Mouse (Mus musculus): ENCODE data around the gene Abcc6. TPM values are rescaled to one million over a fixed set of nuclear protein-coding genes. Genes with fewer than 3 reads are reported as not detected.

Abcc6 gene
- total RNA-seq (2021), result 1 to 10 TPM; 5.2 to 5.9 TPM
- long read RNA-seq, experiment 1, full-length matches to known transcripts, result 1 of 6 reads
- long read RNA-seq, experiment 1, partial matches to known transcripts, result 0 of 6 reads
- long read RNA-seq, experiment 1, other reads (novel, unspliced or antisense), result 5 of 6 reads
- long read RNA-seq, experiment 2, partial matches to known transcripts, result 0 of 1 reads
- long read RNA-seq, experiment 2, other reads (novel, unspliced or antisense), result 1 of 1 reads

DNA sequence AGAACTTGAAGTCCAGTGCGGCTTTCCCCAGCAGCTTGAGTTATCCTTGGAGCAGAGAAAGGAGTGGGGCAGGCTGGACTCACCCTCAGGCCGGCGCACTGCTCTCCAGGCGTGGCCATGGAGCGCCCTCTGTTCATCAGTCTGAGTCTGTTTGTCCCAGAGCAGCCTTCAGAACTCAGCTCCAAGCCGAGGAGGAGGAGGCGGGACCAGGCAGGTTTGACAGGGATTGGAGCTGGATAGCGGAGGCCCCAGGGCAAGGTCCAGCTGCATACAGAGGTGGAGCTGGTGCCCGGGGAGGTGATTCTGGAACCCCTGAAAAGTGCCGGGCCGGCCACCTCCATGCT, at the start of gene Abcc6:
Gene Abcc6 (minus strand): TSS at position 158 of the 344 bp plus-strand sequence.
- DNase-seq (ENCODE audit: low spot score in 2 of 2), result no peak
- intact Hi-C loops (cut with DNase I), result no loop called here

DNA sequence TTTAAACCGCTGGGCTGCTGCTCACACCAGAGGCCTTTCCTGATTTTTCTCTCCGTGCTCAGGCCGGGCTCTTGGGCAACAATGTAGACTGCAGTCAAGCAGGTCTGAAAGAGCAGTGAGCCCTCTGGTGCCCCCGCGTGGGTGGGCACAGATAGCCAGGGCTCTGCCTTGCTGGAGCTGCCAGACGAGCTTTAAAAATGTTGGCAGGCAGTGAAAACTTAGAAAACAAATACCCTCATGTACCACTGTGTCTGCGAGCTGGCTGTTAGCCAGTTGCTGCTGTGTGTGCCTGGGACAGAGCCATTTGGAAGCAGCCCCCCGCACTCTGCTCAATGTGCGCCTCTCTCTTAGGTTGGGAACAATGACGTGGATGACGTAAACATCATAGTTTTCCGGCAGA, 47.6 kb upstream of the Abcc6 start:
- intact Hi-C loops (cut with DNase I), result no loop called here
- DNase-seq (ENCODE audit: low spot score in 2 of 2), result no peak

DNA sequence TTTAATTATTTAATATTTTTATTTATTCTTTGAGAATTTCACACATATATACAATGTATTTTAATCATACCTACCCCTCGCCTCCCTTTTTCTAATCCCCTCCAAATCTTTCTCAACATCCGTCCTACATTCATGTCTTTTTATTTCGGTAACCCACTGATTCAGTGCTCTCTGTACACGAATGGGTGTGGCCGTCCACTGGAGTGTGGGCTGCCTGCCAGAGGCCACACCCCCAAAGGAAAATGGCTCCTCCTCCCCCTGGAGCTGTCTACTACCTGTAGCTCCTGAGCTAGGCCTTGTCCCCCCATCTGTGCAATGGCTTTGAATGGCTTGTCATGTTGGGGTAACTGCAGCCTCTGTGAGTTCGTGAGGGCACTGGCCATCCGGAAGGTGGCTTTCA, 46.7 kb upstream of the Abcc6 start:
- intact Hi-C loops (cut with DNase I), result no loop called here
- DNase-seq (ENCODE audit: low spot score in 2 of 2), result no peak

DNA sequence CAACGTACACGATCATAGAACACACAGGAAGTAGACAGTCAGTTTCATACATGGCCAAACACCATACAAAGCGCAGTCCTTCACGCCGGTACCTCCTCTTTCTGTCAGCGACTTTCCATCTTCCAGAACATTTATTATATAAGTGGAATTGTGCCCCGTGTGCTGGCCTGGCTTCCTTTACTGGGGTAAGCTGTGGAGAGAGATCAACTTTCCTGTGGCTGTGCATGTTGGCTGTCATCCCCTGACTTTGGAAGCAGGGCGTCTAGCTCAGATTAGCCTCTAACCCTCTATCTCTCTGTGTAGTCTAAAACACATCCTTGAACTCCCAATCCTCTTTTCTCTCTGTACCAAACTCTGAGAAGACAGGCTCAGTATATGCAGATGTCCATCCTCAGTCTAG, 38.7 kb upstream of the Abcc6 start:
- intact Hi-C loops (cut with DNase I), result no loop called here
- no peak for DNase-seq (ENCODE audit: low spot score in 2 of 2)

DNA sequence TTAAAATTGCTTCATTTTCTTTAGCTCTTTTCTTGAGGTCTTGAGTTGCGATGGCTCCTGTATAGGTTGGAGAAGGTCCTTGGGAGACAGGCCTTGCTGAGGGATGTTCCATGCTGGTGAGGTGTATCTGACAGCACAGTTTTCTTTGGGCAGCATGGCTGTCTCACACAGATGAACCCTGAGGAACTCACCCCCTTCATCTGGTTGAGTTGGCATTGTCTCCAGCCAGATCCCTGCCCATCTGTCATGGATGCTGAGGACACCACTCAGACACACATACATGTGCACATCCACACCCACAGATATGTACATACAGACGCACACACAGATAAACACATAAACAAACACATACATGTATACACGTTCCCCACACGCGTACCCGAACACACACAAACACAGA, 33.2 kb upstream of the Abcc6 start:
- no peak for DNase-seq (ENCODE audit: low spot score in 2 of 2)
- intact Hi-C loops (cut with DNase I), result no loop called here

DNA sequence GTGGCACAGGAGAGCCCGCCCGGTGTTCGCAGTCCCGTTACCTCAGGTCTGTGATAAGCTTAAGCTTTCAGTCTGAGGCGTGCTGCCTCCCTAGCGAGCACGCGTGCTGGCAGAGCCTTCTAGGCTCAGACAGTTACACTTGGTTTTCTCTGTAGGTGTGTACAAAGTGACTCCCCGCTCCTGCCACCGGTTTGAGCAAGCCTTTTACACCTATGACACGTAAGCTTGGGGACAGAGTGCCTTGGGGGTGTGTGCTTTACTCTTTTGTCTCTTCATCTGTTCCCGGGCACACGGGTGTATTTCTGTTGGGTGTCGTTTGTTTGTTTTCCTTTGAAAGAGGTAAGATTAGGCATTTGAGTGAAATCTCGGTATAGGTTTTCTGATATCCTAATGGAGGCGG, 31.5 kb upstream of the Abcc6 start:
- DNase-seq (ENCODE audit: low spot score in 2 of 2), result no peak
- intact Hi-C loops (cut with DNase I), result no loop called here

DNA sequence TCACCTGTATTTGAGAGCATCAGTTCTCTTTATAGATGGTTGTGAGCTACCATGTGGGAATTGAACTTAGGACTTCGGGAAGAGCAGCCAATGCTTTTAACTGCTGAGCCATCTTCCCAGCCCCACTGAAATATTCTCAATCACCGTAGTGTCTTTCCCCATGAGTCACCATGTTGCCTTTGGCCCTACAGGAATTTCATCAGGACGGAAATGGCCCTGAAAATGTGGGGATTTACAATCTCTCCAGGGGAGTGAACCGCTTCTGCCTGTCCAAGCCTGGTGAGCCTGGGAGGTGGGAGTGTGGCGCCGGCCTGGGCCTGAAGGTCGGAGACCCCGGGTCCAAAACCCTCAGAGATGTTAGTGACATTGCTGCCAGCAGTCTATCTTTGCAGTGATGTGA, 30.6 kb upstream of the Abcc6 start:
- intact Hi-C loops (cut with DNase I), result no loop called here
- no peak for DNase-seq (ENCODE audit: low spot score in 2 of 2)

DNA sequence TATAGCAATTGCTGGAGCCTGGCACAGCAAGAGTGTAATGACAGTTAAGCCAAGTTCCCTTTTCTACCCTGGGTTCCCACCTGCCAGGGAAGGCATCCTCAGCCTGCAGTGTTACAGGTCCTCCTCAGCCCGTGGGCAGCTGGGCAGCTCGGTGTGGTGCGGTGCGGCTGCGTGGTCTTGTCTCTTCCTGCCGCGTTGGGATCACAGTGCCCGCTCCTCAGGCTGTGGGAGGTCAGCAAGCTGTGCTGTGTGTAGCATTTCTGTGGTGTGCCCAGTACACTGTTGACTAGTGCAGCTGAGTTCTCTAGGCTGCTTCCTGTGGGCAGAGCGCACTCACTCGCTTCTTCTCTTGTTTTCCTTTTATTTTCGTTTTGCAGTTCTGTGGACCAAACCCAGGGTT, 28.8 kb upstream of the Abcc6 start:
- no peak for DNase-seq (ENCODE audit: low spot score in 2 of 2)
- intact Hi-C loops (cut with DNase I), result no loop called here

DNA sequence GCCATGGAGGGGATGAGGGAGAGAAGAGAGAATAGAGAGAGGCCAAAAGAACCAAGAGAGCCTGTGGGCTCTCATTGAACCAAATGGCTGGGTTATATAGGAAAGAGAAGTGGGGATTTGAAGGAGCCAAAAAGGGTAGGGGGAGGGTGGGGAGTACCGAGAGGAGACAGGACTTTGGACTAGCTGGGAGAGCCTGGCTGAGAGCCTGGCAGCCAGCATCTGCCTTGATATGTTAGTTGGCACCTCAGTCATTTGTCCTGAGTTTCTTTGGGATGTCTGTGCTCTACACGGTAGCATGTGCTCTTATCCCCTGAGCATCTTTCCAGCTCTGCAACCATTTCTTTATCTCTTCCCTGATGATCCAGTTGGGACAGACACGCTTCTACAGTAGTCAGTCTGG, 23.5 kb upstream of the Abcc6 start:
- intact Hi-C loops (cut with DNase I), result no loop called here
- DNase-seq (ENCODE audit: low spot score in 2 of 2), result no peak

DNA sequence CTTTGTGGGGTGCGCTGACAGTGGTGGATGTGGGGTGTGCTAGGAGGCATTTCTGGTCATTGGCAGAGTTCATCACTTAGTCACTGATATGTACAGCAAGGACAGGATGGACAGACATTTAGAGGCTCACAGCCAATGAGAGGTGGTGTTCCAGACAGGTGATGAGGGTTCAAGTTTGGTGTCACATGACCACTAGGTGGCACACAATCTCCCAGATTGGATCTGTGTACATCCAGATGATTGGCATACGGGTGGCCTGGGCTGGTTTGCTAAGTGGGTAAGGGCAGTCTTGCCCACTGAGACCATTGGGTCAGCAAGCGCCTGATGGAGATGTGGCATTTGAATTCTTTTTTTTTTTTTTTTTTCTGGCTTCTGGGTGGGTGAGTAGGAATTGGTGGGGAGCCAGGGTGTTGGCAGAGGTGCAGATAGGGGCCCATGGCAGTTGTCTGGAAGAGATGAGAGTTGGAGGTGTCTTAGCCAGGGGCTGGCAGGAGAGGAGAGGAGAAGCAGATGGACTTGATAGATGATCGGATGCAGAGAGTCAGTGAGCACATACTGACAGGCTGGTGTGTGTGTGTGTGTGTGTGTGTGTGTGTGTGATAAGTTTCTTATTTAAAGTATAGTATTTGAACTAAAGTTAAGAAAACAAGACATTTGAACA, 22.2 kb upstream of the Abcc6 start:
- no peak for DNase-seq (ENCODE audit: low spot score in 2 of 2)
- intact Hi-C loops (cut with DNase I), result no loop called here

DNA sequence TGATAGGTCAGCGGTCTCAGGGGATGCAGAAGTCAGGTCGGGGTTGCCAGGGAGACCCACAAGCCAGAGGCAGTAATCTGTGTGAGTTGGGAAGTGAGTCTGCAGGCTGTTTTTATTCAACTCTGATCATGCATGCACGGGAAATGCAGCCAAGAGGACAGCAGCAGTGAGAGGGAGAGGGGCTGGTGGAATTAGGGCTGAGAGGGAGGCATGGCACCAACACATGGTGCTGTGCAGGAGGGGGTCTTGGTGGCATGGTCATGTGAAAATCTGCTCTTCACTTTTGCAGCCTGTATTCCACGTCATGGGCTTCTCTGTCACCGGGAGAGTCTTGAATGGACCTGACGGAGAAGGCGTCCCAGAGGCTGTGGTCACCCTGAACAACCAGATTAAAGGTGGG, 19.9 kb upstream of the Abcc6 start:
- DNase-seq (ENCODE audit: low spot score in 2 of 2), result no peak
- intact Hi-C loops (cut with DNase I), result no loop called here

DNA sequence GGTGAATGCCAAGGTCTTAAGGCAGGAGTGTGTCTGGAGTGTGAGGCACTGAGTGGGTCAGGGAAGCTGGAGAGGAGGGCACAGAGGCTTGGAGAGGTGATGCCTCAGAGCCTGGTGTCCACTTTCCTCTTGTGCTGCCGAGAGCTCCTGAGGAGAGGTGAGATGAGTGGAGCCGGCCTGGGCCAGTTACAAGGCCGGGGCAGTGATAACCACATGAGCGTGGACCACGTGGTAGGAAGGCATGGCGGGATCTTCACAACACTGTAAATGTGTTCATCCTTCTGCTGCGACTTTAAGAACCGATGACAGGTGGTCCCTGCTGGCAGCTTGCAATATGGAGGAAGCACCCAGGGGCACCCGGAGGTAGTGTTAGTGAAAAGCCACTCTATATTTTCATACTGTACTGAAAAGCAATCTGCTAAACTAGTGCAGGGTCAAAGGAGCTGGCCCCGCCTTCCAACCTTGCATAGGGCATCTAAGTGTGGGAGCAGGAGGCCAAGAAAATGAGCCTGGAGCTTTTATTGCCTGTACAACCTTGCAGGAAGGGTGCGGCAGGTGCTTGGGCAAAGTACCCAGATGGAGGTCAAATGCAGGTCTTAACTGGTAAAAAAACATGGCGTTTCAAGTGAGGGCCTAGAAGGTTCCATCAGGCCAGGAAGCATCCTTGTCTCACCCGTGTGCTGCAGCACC, 17.9 kb upstream of the Abcc6 start:
- no peak for DNase-seq (ENCODE audit: low spot score in 2 of 2)
- intact Hi-C loops (cut with DNase I), result no loop called here

DNA sequence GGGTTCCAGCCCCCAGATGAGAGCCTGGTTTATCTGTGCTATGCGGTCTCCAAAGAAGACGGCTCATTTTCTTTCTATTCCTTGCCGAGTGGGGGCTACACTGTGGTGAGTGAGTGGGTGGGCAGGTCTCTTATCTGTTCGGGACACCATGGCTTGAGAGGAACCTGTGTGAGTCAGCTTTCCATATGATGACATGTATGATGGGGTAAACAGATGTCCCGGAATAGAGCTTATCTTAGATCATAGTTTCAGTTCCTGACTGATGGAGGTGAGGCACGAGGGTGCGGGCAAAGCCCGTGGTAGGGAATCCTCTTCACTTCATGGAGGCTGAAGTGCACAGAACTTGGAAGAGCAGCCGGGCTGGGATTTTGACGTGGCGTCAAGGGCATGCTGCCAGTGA, 15.8 kb upstream of the Abcc6 start:
- intact Hi-C loops (cut with DNase I), result no loop called here
- no peak for DNase-seq (ENCODE audit: low spot score in 2 of 2)

DNA sequence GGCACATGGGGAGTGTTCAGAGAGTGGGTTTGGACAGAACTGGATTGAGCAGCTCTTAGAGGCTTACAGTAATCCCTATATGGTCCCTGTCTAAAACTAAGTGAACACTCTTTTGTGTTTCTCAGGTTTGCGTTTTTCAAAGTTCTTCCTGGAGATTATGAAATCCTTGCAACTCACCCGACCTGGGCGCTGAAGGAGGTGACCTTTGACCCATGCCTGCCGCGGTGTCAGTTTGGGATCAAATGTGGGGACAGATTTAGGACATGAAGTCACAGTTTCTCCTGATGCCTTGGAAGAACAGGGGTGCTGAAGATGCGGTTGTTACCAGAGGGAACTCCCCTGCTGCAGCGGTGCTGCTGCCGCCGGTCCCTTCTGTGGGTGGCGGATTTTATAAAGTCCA, 14.0 kb upstream of the Abcc6 start:
- intact Hi-C loops (cut with DNase I), result no loop called here
- DNase-seq (ENCODE audit: low spot score in 2 of 2), result no peak

DNA sequence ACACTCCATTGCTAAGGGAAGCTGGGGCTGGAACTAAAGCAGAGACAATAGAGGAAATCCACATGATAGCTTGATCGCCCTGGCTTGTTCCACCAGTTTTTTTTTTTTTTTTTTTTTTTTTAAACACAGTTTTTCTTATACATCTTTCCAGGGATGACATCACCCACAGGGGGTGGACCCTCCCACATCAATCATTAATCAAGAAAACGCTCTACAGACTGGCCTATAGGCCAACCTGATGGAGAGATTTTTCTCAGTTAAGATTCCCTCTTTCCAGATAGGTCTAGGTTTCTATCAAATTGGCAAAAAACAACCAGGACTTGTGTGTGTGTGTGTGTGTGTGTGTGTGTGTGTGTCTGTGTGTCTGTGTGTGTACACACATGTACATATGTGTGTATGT, 9.8 kb upstream of the Abcc6 start:
- DNase-seq (ENCODE audit: low spot score in 2 of 2), result no peak
- intact Hi-C loops (cut with DNase I), result no loop called here

DNA sequence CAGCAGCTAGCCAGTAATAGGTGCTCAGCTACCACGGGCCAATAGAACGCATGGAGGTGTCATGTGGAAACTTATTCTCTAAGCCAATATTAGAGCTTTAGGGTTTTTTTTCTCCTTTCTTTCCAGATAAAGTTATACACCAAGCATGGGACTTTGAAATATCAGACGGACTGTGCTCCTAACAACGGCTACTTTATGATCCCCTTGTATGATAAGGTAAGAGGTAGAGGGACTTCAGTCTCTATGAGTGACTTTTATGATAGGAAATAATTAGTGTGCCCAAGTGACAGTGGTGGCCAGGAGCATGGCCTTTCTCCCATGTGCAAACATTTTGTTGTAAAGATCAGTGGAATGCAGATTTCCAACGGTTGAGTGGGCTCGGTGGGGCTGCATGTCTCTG, 7.3 kb upstream of the Abcc6 start:
- no peak for DNase-seq (ENCODE audit: low spot score in 2 of 2)
- intact Hi-C loops (cut with DNase I), result no loop called here

DNA sequence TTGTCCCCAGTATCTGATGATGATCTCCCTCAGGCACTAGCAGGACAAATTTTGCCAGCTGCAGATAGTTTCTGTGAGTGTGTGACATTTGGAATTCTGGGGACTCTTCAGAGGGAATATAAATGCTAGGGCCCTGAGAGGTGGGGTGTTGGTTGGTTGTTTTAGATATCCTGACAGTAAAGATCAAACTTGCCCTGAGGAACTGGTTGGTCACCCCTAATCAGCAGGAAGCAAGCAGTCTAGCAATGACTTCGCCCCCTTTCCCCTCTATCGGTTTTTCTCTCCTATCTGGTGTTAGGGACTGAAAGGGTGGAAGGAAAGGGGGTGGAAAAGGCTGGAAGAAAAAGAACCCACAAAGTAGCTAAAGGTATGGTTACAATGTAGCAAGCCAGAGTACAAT, 5.4 kb upstream of the Abcc6 start:
- DNase-seq (ENCODE audit: low spot score in 2 of 2), result no peak
- intact Hi-C loops (cut with DNase I), result no loop called here

DNA sequence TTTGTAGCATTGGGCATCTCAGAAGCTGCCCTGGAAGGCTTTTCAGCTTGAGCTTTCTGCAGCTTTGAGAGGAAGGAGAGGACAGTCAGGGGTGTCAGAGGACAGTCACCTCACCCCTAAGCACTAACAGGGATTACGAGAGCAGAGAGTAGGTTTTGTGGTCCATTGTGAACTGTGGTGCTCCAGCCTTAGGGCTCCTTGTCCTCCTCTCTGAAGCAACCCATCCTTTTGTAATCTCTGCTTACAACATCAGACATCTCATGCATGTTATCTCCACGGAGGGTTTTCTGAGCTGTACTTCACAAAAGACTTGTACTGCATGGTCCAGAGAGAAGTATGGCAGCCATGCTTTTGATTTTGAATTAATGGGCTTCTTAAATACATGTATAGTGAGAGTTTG, 4.9 kb upstream of the Abcc6 start:
- intact Hi-C loops (cut with DNase I), result no loop called here
- no peak for DNase-seq (ENCODE audit: low spot score in 2 of 2)

DNA sequence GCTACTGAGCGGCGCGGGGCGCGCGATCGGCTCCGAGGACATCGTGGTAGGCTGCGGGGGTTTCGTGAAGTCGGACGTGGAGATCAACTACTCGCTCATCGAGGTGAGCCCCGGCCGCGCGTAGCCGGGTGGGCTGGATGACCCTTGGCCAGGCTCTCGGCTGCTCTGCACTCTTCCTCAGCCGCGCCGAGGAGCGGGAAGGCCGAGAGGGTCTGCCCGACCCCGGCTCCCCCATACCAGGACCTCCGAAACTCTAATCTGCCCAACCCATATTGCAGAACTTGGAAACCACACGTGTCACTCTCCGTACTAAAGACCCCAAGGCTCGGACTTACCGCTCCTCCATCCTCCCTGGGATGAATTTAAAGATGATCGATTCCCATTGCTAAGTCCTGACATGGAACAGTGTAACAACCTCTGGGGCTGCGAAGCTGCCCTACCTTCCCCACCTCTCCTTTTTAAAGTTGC, 3.8 kb upstream of the Abcc6 start:
- DNase-seq (ENCODE audit: low spot score in 2 of 2), result no peak
- intact Hi-C loops (cut with DNase I), result no loop called here

DNA sequence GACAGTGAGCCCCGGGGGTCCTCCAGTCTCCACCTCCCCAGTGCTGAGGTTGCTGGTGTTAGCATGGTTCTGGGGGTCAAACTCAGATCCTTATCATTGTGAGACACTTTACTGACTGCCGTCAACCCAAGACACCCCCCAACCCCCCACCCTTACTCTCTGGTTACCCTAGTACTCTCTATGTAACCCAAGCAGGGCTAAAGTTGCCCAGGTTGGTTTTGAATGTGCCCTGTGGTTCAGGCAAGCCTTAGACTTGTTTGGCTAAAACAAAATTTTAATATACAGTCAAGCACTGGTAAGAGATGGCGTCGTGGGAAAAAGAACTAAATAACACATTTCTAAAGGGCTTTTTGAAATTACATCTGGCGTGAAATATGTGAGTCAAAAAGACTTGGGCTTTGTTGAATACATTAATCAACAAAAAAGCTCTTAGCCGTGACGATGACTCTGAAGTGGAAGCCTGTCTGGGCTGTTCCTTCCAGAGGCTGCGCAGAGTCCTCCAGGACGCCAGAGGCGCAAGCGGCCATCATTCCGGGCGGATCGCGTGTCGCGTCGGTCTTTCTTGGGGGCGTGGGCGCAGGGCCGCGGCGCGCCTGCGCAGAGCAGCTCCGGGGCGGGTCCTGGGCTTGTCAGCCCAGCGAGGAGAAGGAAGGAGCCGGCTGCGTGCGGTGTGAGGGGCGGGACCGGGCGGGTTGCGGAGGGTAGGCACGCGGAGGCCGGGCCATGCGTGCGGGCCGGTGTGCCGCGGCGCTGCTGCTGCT, 3.2 kb upstream of the Abcc6 start, which contains the start of gene Nomo1:
Gene Nomo1 (plus strand): TSS at position 590 of the 761 bp plus-strand sequence.
- intact Hi-C loops (cut with DNase I), result no loop called here
- peak; percentile 96 to 97 for DNase-seq (ENCODE audit: low spot score in 2 of 2)
